Mouse (Mus musculus): ENCODE measurements around the gene Wfdc6b. TPM values are rescaled to one million over a fixed set of nuclear protein-coding genes. Genes with fewer than 3 reads are reported as not detected.

The Wfdc6b gene
- polyA plus RNA-seq, 1 experiment = not detected

- WGBS = 81% methylated on average over 4 of the region's 4 CpGs
- Histone ChIP-seq H3K27me3 (ENCODE audit: control insufficient read depth, insufficient read depth, low read length) (0 out of 2 replicates have a peak, but pooled peaks cover 1% of the 10 kb centered on the region), H3K27ac (ENCODE audit: insufficient read depth, low read length) (no peak within 1 kb of the TSS), H3K4me1 (ENCODE audit: control insufficient read depth, insufficient read depth, insufficient read length) (no peaks in the 10 kb centered on the region), H3K36me3 (ENCODE audit: control insufficient read depth, insufficient read depth, low read length) (no peaks in the 10 kb centered on the region), H3K4me3 (ENCODE audit: extremely low read depth, insufficient read depth, insufficient read length) (no peak within 1 kb of the TSS)
- TF ChIP-seq CTCF (IDR thresholded peaks at IDR 0.05; ENCODE audit: extremely low read depth, insufficient read depth, insufficient read length, insufficient replicate concordance) (no peak), POLR2A (IDR thresholded peaks at IDR 0.05; ENCODE audit: low read depth, low read length) (no peak)
- no peak for DNase-seq (ENCODE audit: low read depth in 1 of 2, low spot score in 2 of 2)
Observed at GRCm38 (mm10) chr2:164593494-164593893, 19.8 kb upstream of the Wfdc6b start, which contains the start of gene Eppin. Gene Eppin (minus strand): TSS chr2:164593594.

- no peak for DNase-seq (ENCODE audit: low read depth in 1 of 2, low spot score in 2 of 2)
- no peak overlapping the region for H3K4me3 ChIP-seq (ENCODE audit: extremely low read depth, insufficient read depth, insufficient read length)
- H3K4me1 ChIP-seq (ENCODE audit: control insufficient read depth, insufficient read depth, insufficient read length) = no peaks in the 10 kb centered on the region
- H3K27me3 ChIP-seq (ENCODE audit: control insufficient read depth, insufficient read depth, low read length) = no peaks in the 10 kb centered on the region
- TF ChIP-seq POLR2A (IDR thresholded peaks at IDR 0.05; ENCODE audit: low read depth, low read length) = no peak
- H3K36me3 ChIP-seq (ENCODE audit: control insufficient read depth, insufficient read depth, low read length) = no peaks in the 10 kb centered on the region
- no peak overlapping the region for H3K27ac ChIP-seq (ENCODE audit: insufficient read depth, low read length)
- 58% methylated on average over 3 of the region's 3 CpGs for WGBS
Observed at GRCm38 (mm10) chr2:164600179-164600578, 13.1 kb upstream of the Wfdc6b start.

GRCm38 (mm10) chr2:164603482-164603881 is 9.8 kb upstream of the Wfdc6b start:
- no peak for TF ChIP-seq CTCF (IDR thresholded peaks at IDR 0.05; ENCODE audit: extremely low read depth, insufficient read depth, insufficient read length, insufficient replicate concordance)
- no peak for TF ChIP-seq POLR2A (IDR thresholded peaks at IDR 0.05; ENCODE audit: low read depth, low read length)
- no peaks in the 10 kb centered on the region for H3K4me1 ChIP-seq (ENCODE audit: control insufficient read depth, insufficient read depth, insufficient read length)
- H3K36me3 ChIP-seq (ENCODE audit: control insufficient read depth, insufficient read depth, low read length) = no peaks in the 10 kb centered on the region
- 88% methylated on average over 3 of the region's 3 CpGs for WGBS
- no peak overlapping the region for H3K4me3 ChIP-seq (ENCODE audit: extremely low read depth, insufficient read depth, insufficient read length)
- H3K27me3 ChIP-seq (ENCODE audit: control insufficient read depth, insufficient read depth, low read length) = no peaks in the 10 kb centered on the region
- no peak for DNase-seq (ENCODE audit: low read depth in 1 of 2, low spot score in 2 of 2)
- H3K27ac ChIP-seq (ENCODE audit: insufficient read depth, low read length) = no peak overlapping the region

GRCm38 (mm10) chr2:164604411-164604810 is 8.9 kb upstream of the Wfdc6b start:
- Histone ChIP-seq H3K27ac (ENCODE audit: insufficient read depth, low read length) (no peak overlapping the region), H3K4me3 (ENCODE audit: extremely low read depth, insufficient read depth, insufficient read length) (no peak overlapping the region), H3K27me3 (ENCODE audit: control insufficient read depth, insufficient read depth, low read length) (no peaks in the 10 kb centered on the region), H3K36me3 (ENCODE audit: control insufficient read depth, insufficient read depth, low read length) (no peaks in the 10 kb centered on the region), H3K4me1 (ENCODE audit: control insufficient read depth, insufficient read depth, insufficient read length) (no peaks in the 10 kb centered on the region)
- 87% methylated on average over 8 of the region's 8 CpGs for WGBS
- TF ChIP-seq POLR2A (IDR thresholded peaks at IDR 0.05; ENCODE audit: low read depth, low read length) (no peak), CTCF (IDR thresholded peaks at IDR 0.05; ENCODE audit: extremely low read depth, insufficient read depth, insufficient read length, insufficient replicate concordance) (no peak)
- DNase-seq (ENCODE audit: low read depth in 1 of 2, low spot score in 2 of 2) = no peak

- TF ChIP-seq CTCF (IDR thresholded peaks at IDR 0.05; ENCODE audit: extremely low read depth, insufficient read depth, insufficient read length, insufficient replicate concordance) = no peak
- TF ChIP-seq POLR2A (IDR thresholded peaks at IDR 0.05; ENCODE audit: low read depth, low read length) = no peak
- H3K4me1 ChIP-seq (ENCODE audit: control insufficient read depth, insufficient read depth, insufficient read length) = no peaks in the 10 kb centered on the region
- WGBS = 66% methylated on average over 6 of the region's 6 CpGs
- H3K27ac ChIP-seq (ENCODE audit: insufficient read depth, low read length) = no peak overlapping the region
- no peak for DNase-seq (ENCODE audit: low read depth in 1 of 2, low spot score in 2 of 2)
- H3K4me3 ChIP-seq (ENCODE audit: extremely low read depth, insufficient read depth, insufficient read length) = no peak overlapping the region
- H3K27me3 ChIP-seq (ENCODE audit: control insufficient read depth, insufficient read depth, low read length) = no peaks in the 10 kb centered on the region
- H3K36me3 ChIP-seq (ENCODE audit: control insufficient read depth, insufficient read depth, low read length) = no peaks in the 10 kb centered on the region
Observed at GRCm38 (mm10) chr2:164608781-164609180, 4.5 kb upstream of the Wfdc6b start.

- no peak for DNase-seq (ENCODE audit: low read depth in 1 of 2, low spot score in 2 of 2)
- Histone ChIP-seq H3K27me3 (ENCODE audit: control insufficient read depth, insufficient read depth, low read length) (no peaks in the 10 kb centered on the region), H3K27ac (ENCODE audit: insufficient read depth, low read length) (no peak overlapping the region), H3K4me1 (ENCODE audit: control insufficient read depth, insufficient read depth, insufficient read length) (no peaks in the 10 kb centered on the region), H3K4me3 (ENCODE audit: extremely low read depth, insufficient read depth, insufficient read length) (no peak overlapping the region), H3K36me3 (ENCODE audit: control insufficient read depth, insufficient read depth, low read length) (no peaks in the 10 kb centered on the region)
- no peak for TF ChIP-seq CTCF (IDR thresholded peaks at IDR 0.05; ENCODE audit: extremely low read depth, insufficient read depth, insufficient read length, insufficient replicate concordance)
- TF ChIP-seq POLR2A (IDR thresholded peaks at IDR 0.05; ENCODE audit: low read depth, low read length) = no peak
- 83% methylated on average over 3 of the region's 3 CpGs for WGBS
Observed at GRCm38 (mm10) chr2:164615386-164615785, 2.1 kb downstream of the Wfdc6b start.

GRCm38 (mm10) chr2:164619050-164619449 is 5.7 kb downstream of the Wfdc6b start:
- H3K4me1 ChIP-seq (ENCODE audit: control insufficient read depth, insufficient read depth, insufficient read length) = no peaks in the 10 kb centered on the region
- no peak for DNase-seq (ENCODE audit: low read depth in 1 of 2, low spot score in 2 of 2)
- H3K27ac ChIP-seq (ENCODE audit: insufficient read depth, low read length) = no peak overlapping the region
- H3K27me3 ChIP-seq (ENCODE audit: control insufficient read depth, insufficient read depth, low read length) = no peaks in the 10 kb centered on the region
- no peaks in the 10 kb centered on the region for H3K36me3 ChIP-seq (ENCODE audit: control insufficient read depth, insufficient read depth, low read length)
- TF ChIP-seq POLR2A (IDR thresholded peaks at IDR 0.05; ENCODE audit: low read depth, low read length) = no peak
- TF ChIP-seq CTCF (IDR thresholded peaks at IDR 0.05; ENCODE audit: extremely low read depth, insufficient read depth, insufficient read length, insufficient replicate concordance) = no peak
- no peak overlapping the region for H3K4me3 ChIP-seq (ENCODE audit: extremely low read depth, insufficient read depth, insufficient read length)
- WGBS = 84% methylated on average over 5 of the region's 5 CpGs
